Mouse (Mus musculus) hindbrain, embryonic 13.5 days (tissue): ENCODE measurements around the gene Far1. TPM values are rescaled to one million over a fixed set of nuclear protein-coding genes. Genes with fewer than 3 reads are reported as not detected.

Experiments used
- ATAC-seq: fragments of 200-750 bp; cut with Nextera tagmentation; 2 replicates; pipeline ENCODE4 v1.8.0; 2017; ENCODE audit warnings: moderate TSS enrichment; ENCODE audit not compliant: low FRiP score
- H3K27ac ChIP-seq: fragments of 300-500 bp; sonication (generic); 2 replicates; pipeline ENCODE4 v1.5.1; 2015; ENCODE audit warnings: inconsistent platforms, mild to moderate bottlenecking, moderate library complexity
- H3K27me3 ChIP-seq: fragments of 300-500 bp; sonication (generic); 2 replicates; pipeline ENCODE4 v1.6.1; 2015; ENCODE audit warnings: mild to moderate bottlenecking, inconsistent platforms
- H3K36me3 ChIP-seq: fragments of 300-500 bp; sonication (generic); 2 replicates; pipeline ENCODE4 v1.6.1; 2015; ENCODE audit warnings: mild to moderate bottlenecking, inconsistent platforms
- H3K4me1 ChIP-seq: fragments of 300-500 bp; sonication (generic); replicated peaks from 2 replicates; pipeline ENCODE4 v1.6.1; 2015; ENCODE audit warnings: inconsistent platforms
- H3K4me2 ChIP-seq: fragments of 300-500 bp; sonication (generic); 2 replicates; pipeline ENCODE4 v1.6.1; 2015; ENCODE audit warnings: inconsistent platforms, mild to moderate bottlenecking, moderate library complexity
- H3K4me3 ChIP-seq: fragments of 300-500 bp; sonication (generic); 2 replicates; pipeline ENCODE4 v1.5.1; 2015; ENCODE audit warnings: mild to moderate bottlenecking, inconsistent platforms
- H3K9ac ChIP-seq: fragments of 300-500 bp; sonication (generic); 2 replicates; pipeline ENCODE4 v1.6.1; 2015; ENCODE audit warnings: mild to moderate bottlenecking, inconsistent platforms
- H3K9me3 ChIP-seq: fragments of 300-500 bp; sonication (generic); 2 replicates; pipeline ENCODE4 v1.6.1; 2016; ENCODE audit warnings: inconsistent platforms
- WGBS: fragments of 180-500 bp; shearing (Covaris S2); methylation state at CpG from one replicate; pipeline ENCODE4 v1.1.7; 2015; 5-methylcytosine and 5-hydroxymethylcytosine counted together
- polyA plus RNA-seq: library from polyadenylated mRNA; unstranded; fragments of >200 nt; fragmentation: Nextera tagmentation; extraction: Ambion mirVana; gene quantifications from 2 replicates; pipeline ENCODE4 v1.2.1, GENCODE M21; 2015

The Far1 gene
- polyA plus RNA-seq, 1 experiment from 2014 or later = 67.4 TPM

- Histone ChIP-seq H3K36me3 (no peaks in the 10 kb centered on the region), H3K27me3 (no peaks in the 10 kb centered on the region), H3K27ac (no peak overlapping the region), H3K4me3 (no peak overlapping the region), H3K9me3 (no peaks in the 10 kb centered on the region), H3K4me2 (no peak overlapping the region), H3K9ac (no peak overlapping the region), H3K4me1 (no peaks in the 10 kb centered on the region)
- ATAC-seq = no peak
- 66% methylated on average over 2 of the region's 2 CpGs for WGBS
Measured at GRCm38 (mm10) chr7:113582111-113582510, 68.5 kb downstream of the Far1 start.

- Histone ChIP-seq H3K4me1 (no peaks in the 10 kb centered on the region), H3K9ac (no peak overlapping the region), H3K27me3 (no peaks in the 10 kb centered on the region), H3K4me3 (no peak overlapping the region), H3K36me3 (no peaks in the 10 kb centered on the region), H3K4me2 (no peak overlapping the region), H3K9me3 (no peaks in the 10 kb centered on the region), H3K27ac (no peak overlapping the region)
- WGBS = 93% methylated on average over 2 of the region's 2 CpGs
- no peak for ATAC-seq
Measured at GRCm38 (mm10) chr7:113589211-113589610, 75.6 kb downstream of the Far1 start.

DNA sequence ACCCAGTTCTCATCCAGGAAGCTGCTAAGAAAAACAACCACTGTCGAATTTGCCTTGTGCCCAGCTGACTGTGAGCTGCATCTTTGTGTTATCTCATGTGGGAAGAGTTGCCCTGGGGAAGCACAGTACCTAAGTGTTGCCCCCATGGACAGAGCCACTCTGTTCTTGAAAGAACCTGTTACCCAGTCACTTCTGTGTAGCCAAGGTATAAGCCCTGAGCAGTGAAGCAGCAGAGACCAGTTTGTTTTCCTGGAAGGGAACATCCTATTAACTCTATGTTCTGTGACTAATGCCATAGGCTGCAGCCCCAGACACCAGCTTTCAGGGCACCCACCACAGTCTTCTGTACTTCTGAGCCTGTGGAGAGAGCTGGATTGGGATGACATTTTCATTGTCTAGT, 76.7 kb downstream of the Far1 start:
- Histone ChIP-seq H3K36me3 (no peaks in the 10 kb centered on the region), H3K9me3 (no peaks in the 10 kb centered on the region), H3K27ac (no peak overlapping the region), H3K4me1 (no peaks in the 10 kb centered on the region), H3K27me3 (no peaks in the 10 kb centered on the region), H3K4me2 (no peak overlapping the region), H3K4me3 (no peak overlapping the region), H3K9ac (no peak overlapping the region)
- no peak for ATAC-seq
- 61% methylated on average over 1 of the region's 1 CpGs for WGBS

DNA sequence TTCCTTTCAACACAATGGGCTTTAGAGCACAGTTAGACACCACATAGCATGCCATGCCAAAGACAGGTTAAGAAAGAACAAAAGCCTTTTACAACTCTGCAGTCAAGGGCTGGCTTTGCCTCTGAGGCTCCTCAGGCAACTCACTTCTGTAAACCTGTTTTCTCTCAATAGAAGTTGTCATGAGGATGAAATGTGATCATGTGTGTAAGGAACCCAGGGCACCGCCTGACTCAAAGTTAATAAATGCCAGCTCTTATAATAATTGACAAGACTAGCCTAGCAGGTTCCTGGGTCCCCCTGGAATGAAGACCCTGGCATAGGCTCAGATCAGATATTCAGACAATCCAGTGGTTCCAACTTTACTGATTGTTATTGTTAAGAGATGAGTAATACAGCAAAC, 77.5 kb downstream of the Far1 start:
- Histone ChIP-seq H3K4me2 (no peak overlapping the region), H3K27ac (no peak overlapping the region), H3K9ac (no peak overlapping the region), H3K27me3 (no peaks in the 10 kb centered on the region), H3K4me1 (no peaks in the 10 kb centered on the region), H3K4me3 (no peak overlapping the region), H3K9me3 (no peaks in the 10 kb centered on the region), H3K36me3 (no peaks in the 10 kb centered on the region)
- ATAC-seq = no peak
- 48% methylated on average over 1 of the region's 1 CpGs for WGBS

- 78% methylated on average over 9 of the region's 9 CpGs for WGBS
Measured at GRCm38 (mm10) chr7:113591557-113592354, 78.1 kb downstream of the Far1 start.

GRCm38 (mm10) chr7:113592696-113593095, 79.1 kb downstream of the Far1 start:
- ATAC-seq = no peak

More at GRCm38 (mm10) chr7:113591557-113592354, 78.1 kb downstream of the Far1 start:
- Histone ChIP-seq H3K4me1 (no peaks in the 10 kb centered on the region), H3K9me3 (no peaks in the 10 kb centered on the region), H3K27ac (no peak overlapping the region), H3K4me2 (no peak overlapping the region), H3K36me3 (no peaks in the 10 kb centered on the region), H3K4me3 (no peak overlapping the region), H3K9ac (no peak overlapping the region), H3K27me3 (no peaks in the 10 kb centered on the region)
- no peak for ATAC-seq

GRCm38 (mm10) chr7:113594363-113594762, 80.7 kb downstream of the Far1 start:
- ATAC-seq = no peak
- Histone ChIP-seq H3K27me3 (no peaks in the 10 kb centered on the region), H3K36me3 (no peaks in the 10 kb centered on the region), H3K27ac (no peak overlapping the region), H3K9ac (no peak overlapping the region), H3K4me3 (no peak overlapping the region), H3K4me2 (no peak overlapping the region), H3K9me3 (no peaks in the 10 kb centered on the region), H3K4me1 (no peaks in the 10 kb centered on the region)
- WGBS = 0% methylated on average over 3 of the region's 3 CpGs

More at GRCm38 (mm10) chr7:113592696-113593095, 79.1 kb downstream of the Far1 start:
- Histone ChIP-seq H3K27ac (no peak overlapping the region), H3K9ac (no peak overlapping the region), H3K27me3 (no peaks in the 10 kb centered on the region), H3K4me2 (no peak overlapping the region), H3K9me3 (no peaks in the 10 kb centered on the region), H3K4me3 (no peak overlapping the region), H3K4me1 (no peaks in the 10 kb centered on the region), H3K36me3 (no peaks in the 10 kb centered on the region)
- 87% methylated on average over 9 of the region's 9 CpGs for WGBS

- no peak overlapping the region for H3K27ac ChIP-seq
- H3K9me3 ChIP-seq = no peaks in the 10 kb centered on the region
- no peaks in the 10 kb centered on the region for H3K36me3 ChIP-seq
- ATAC-seq = no peak
- no peaks in the 10 kb centered on the region; the same call in 1 of the 2 replicates for H3K4me1 ChIP-seq
- H3K9ac ChIP-seq = no peak overlapping the region
- H3K4me2 ChIP-seq = no peak overlapping the region
- no peaks in the 10 kb centered on the region for H3K27me3 ChIP-seq
- H3K4me3 ChIP-seq = no peak overlapping the region
Measured at GRCm38 (mm10) chr7:113597231-113597630, 83.6 kb downstream of the Far1 start.

- Histone ChIP-seq H3K9ac (no peak overlapping the region), H3K4me2 (no peak overlapping the region), H3K27me3 (no peaks in the 10 kb centered on the region), H3K4me1 (no peaks in the 10 kb centered on the region; the same call in 1 of the 2 replicates), H3K9me3 (no peaks in the 10 kb centered on the region), H3K27ac (no peak overlapping the region), H3K4me3 (no peak overlapping the region), H3K36me3 (no peaks in the 10 kb centered on the region)
- WGBS = 89% methylated on average over 3 of the region's 3 CpGs
- ATAC-seq = no peak
Measured at GRCm38 (mm10) chr7:113601803-113602202, 88.2 kb downstream of the Far1 start.

DNA sequence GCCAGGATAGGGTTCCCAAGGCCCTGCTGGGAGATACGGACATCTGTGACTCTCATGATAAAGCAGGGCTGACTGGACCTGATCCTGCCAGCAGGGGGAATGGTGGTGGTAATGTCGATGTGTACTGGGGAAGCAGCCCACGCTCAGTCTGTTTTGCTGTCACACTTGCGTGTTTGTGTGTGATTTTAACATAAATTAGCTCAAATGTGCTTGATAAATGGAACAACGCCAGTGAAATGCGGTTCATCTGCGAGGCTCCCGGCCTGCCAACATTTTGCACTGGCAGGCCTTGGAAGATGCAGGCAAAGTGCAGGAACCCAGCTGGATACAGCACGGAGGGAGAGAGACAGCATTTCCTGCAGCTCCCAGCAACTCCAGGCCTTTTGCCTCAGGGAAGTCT, 94.3 kb downstream of the Far1 start:
- peak; percentile 75; the same call in 1 of the 2 replicates for ATAC-seq
- H3K36me3 ChIP-seq = no peaks in the 10 kb centered on the region
- no peaks in the 10 kb centered on the region for H3K9me3 ChIP-seq
- H3K27ac ChIP-seq = peak overlapping the region; percentile 58; the same call in 1 of the 2 replicates
- H3K4me3 ChIP-seq = no peak overlapping the region
- H3K9ac ChIP-seq = no peak overlapping the region
- H3K4me1 ChIP-seq = peaks cover 13% of the 10 kb centered on the region
- WGBS = 34% methylated on average over 9 of the region's 9 CpGs
- H3K27me3 ChIP-seq = no peaks in the 10 kb centered on the region
- H3K4me2 ChIP-seq = no peak overlapping the region

DNA sequence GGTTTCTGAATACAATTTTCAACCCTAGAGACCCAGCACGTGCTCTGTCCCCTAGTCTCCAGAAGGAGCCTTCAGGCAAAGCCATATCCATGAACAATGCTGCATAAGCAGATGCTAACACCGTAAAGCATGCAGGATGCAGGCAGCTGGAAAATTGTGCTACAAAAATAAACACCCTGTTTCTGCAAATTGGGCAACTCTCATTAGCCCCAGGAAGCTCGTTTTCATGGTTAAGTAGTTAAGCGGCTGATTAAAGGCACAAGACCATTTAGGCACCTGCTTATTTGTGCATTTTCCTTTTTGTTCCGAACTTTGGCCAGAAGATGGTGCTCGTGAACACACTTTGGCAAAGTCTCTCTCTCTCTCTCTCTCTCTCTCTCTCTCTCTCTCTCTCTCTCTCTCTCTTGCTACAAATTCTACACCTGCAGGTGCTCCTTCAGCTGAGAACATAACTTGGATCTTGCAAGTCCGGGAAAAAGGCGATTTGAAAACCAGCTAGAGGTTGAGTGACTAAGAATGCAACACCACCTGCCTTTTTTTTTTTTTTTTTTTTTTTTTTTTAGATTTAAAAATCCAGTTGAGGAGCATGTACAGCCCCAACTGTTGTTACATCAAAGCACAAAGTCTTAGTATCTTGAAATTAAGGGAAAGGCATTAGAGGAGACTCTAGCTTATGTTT, 95.5 kb downstream of the Far1 start:
- Histone ChIP-seq H3K4me1 (peaks cover 13% of the 10 kb centered on the region), H3K36me3 (no peaks in the 10 kb centered on the region), H3K9ac (no peak overlapping the region), H3K27ac (0 out of 2 replicates have a peak overlapping the region, but pooled peaks have one; percentile 23), H3K4me2 (peak overlapping the region; percentile 17; the same call in 1 of the 2 replicates), H3K4me3 (no peak overlapping the region), H3K27me3 (no peaks in the 10 kb centered on the region), H3K9me3 (no peaks in the 10 kb centered on the region)
- 20% methylated on average over 8 of the region's 8 CpGs for WGBS
- ATAC-seq = peak; percentile 76; the same call in 1 of the 2 replicates

- H3K9me3 ChIP-seq = no peaks in the 10 kb centered on the region
- no peak overlapping the region for H3K4me2 ChIP-seq
- no peak for ATAC-seq
- no peak overlapping the region for H3K4me3 ChIP-seq
- H3K4me1 ChIP-seq = peaks cover 12% of the 10 kb centered on the region
- H3K27ac ChIP-seq = no peak overlapping the region
- no peak overlapping the region for H3K9ac ChIP-seq
- no peaks in the 10 kb centered on the region for H3K27me3 ChIP-seq
- 82% methylated on average over 4 of the region's 4 CpGs for WGBS
- H3K36me3 ChIP-seq = no peaks in the 10 kb centered on the region
Measured at GRCm38 (mm10) chr7:113612628-113613027, 99.0 kb downstream of the Far1 start.
